Mouse (Mus musculus) c-Kit-positive CD71-positive TER-119-positive erythroid progenitor cells, embryonic 14.5 days (primary cell): Measurements from ENCODE around the gene Cdk4.

Experiments
- DNase-seq: peaks from one replicate; pipeline ENCODE4 v3.0.0-alpha.2; 2013; ENCODE audit warnings: low spot score

Gene Cdk4

DNA sequence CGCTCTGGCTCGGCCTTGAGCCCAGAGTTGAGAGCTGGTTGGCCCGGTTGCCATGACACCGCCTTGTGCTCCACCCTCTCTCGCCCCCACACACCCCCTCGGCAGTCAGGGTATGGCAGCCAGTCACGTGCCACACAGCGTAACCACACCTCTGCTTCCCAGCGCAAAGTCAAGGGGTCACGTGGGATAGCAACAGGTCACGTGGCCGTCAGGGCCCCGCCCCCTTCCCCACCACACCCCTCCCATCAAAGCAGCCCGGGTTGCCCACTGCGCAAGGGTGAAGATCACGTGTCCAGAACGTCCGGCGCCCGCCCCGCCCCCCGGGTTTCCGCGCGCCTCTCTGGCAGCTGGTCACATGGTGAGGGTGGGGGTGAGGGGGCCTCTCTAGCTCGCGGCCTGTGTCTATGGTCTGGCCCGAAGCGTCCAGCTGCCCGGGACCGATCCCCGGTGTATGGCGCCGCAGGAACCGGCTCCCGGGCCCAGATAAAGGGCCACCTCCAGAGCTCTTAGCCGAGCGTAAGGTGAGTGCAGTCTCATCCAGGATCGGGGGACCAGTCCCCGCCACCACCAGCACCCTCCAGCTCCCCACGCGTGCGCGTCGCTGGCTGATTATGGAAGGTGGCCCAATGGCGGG, at the start of gene Cdk4:
Cdk4 (plus strand) TSS at position 296 of the 634 bp plus-strand sequence.
- DNase-seq: peak; percentile 95

GRCm38 (mm10) chr10:127016488-127016887, 46.8 kb upstream of the Cdk4 start:
- DNase-seq: no peak

GRCm38 (mm10) chr10:127017071-127017470, 46.3 kb upstream of the Cdk4 start:
- no peak for DNase-seq

- no peak for DNase-seq
Measured at GRCm38 (mm10) chr10:127018422-127018821, 44.9 kb upstream of the Cdk4 start.

DNA sequence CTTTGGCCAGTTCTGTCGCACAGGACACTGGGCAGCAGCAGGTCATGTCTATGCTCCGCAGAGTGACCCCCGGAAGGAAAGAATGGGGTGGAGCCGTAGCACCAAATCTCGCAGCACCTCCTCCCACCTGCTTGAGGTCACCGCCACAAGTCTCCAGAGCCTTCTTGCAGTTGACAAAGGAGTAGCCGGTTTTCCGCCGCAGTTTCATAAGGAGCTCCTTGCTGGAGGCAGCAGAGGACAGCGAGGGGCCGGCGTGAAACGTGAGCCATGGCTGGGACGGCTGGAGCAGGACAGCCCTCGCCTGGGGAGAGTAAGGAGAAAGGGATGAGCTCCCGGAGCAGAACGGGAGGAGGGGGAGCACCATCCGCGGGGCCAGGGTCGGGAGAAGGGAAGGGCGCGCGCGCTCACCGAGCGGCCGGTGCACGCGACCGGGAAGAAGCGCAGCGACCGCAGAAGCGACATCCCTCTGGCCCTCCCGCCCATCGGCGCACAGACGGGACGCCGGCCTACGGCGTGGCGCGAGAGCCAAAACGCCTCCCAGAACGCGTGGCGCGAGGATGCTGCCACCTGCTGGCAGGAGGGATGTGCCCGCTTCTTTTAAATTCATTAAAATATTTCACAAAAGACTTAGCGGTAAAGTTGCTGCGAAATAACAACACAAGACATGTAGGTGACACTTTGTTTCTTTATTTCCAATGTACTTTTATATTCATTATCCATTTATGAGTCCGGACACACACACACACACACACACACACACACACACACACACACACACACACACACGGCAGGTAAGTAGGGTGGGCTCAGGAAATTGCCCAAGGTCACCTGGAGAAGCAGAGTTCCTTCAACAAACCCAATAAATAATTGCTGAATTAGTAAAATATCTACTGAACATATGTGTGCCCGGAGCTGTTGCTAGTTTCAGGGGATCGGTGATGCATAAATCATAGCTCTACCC, 32.7 kb upstream of the Cdk4 start, which contains the start of gene Tsfm:
Tsfm (minus strand) TSS at position 505 of the 961 bp plus-strand sequence.
- peak; percentile 86 for DNase-seq

- no peak for DNase-seq
Measured at GRCm38 (mm10) chr10:127033301-127033741, 30.0 kb upstream of the Cdk4 start.

DNA sequence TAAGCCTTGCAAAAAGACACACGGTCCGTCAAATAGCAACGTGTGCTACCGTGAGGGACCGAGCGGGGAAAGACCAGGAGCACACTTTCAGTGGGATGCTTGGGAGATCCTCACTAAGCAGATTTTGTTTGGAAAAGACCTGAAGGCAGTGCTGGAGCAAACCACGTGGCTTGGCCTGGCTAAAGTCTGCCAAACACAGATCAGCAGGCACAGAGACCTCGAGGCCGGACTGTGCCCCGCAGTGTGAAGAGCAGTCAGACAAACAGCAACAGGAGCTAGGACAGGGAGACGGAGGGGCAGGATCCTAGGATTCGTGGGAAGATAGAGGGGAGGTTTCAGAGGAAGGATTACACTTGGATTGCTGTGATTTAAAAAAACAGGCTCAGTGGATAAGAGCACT, 27.1 kb upstream of the Cdk4 start:
- no peak for DNase-seq

GRCm38 (mm10) chr10:127037641-127038040, 25.7 kb upstream of the Cdk4 start:
- DNase-seq: no peak

GRCm38 (mm10) chr10:127040569-127041214, 22.6 kb upstream of the Cdk4 start:
- DNase-seq: no peak

DNA sequence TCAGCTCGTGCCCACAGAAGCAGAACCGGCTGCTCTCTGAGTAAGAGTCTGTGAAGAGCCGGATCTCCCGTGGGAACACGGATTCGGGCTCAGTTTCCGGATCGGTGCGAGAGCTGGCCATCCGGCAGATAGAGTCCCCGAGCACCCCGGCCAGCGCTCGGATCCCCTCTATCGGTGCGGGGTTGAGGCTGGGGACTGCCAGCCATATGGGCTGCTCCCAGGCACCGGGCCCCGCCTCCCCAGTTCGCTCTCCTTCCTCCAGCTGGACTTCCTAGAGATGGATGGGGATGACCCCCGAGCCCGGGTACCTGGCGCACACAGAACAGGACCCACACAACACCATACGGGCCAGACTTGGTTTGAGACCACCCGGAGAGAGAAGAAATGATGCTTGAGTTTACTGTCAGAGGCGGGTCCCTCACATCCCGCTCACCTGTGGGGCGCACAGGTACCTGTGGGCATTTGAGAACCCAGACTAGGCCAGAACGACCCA, 22.0 kb upstream of the Cdk4 start, which contains the start of the genes Mettl1 and Eef1akmt3:
Mettl1 (plus strand) TSS at position 141 of the 493 bp plus-strand sequence.
Eef1akmt3 (minus strand) TSS at position 240 of the 493 bp plus-strand sequence.
- DNase-seq: no peak

GRCm38 (mm10) chr10:127041774-127042338, 21.5 kb upstream of the Cdk4 start:
- peak; percentile 77 for DNase-seq

GRCm38 (mm10) chr10:127042468-127043115, 20.7 kb upstream of the Cdk4 start:
- DNase-seq: no peak

- DNase-seq: no peak
Measured at GRCm38 (mm10) chr10:127043187-127043586, 20.1 kb upstream of the Cdk4 start.

DNA sequence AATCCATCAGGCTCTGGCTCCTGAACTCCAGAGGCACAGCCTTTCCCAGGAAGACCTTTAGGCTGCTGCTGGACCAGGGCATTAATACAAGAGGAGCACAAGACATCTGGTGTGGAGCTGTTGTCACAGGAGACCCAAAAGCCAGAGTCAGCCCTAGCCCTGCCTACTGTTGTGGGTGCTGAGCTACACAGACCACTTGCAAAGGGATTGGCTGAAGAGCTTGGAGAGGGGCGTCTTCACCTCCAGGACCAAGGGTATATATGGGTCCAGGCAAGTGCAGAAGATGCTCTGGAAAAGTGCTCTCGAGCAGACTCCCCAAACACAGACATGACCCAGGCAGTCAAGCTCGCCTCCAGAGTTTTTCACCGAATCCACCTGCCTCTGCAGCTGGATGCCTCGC, 15.4 kb upstream of the Cdk4 start, which contains the start of gene Cyp27b1:
Cyp27b1 (plus strand) TSS at position 297 of the 400 bp plus-strand sequence.
- DNase-seq: no peak

DNA sequence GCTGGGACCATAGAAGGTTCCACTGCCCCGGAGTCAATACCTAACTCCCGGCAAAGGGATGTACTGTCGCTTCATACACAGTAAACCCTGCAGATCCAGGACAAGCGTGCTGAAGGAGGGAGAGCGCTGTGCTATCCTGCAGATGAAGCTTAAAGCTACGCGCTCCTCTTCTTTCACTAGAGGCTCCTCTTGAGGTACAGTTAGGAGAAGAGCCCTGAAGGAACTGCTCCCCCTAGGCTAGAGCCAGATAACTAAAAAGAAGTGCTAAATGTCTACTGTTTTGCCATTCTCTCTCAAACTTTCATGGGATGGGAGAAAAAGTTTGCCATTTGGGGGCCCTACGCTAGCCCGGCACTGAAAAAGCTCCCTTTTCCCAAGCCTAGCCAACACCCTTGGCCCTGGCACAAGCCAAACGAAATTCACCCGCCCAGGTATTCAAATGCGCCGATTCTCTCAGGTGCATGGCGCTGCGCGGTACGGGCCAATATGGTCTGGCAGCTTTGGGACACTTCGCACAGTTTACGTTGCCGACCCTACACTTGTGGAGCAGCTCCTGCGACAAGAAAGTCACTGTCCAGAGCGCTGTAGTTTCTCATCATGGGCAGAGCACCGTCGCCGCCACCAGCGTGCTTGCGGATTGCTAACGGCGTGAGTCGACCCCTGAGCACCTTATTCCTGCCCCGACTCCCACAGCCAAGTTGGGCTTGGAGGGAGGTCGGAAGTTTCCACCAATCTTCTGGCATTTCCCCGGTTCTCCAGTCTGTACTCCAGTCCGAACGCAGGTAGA, 14.5 kb upstream of the Cdk4 start:
- no peak for DNase-seq

- no peak for DNase-seq
Measured at GRCm38 (mm10) chr10:127049395-127050118, 13.8 kb upstream of the Cdk4 start.

DNA sequence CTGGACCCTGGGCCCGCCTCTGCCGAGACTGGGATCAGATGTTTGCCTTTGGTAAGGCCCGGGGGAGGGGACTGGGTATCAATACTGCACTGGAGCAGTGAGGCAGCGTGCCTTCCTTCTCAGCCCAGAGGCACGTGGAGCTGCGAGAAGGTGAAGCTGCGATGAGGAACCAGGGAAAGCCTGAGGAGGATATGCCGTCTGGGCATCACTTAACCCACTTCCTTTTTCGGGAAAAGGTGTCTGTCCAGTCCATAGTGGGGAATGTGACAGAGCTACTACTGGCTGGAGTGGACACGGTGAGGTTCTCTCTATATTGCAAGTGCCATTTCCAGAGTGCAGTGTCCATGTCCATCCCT, 13.2 kb upstream of the Cdk4 start:
- DNase-seq: no peak

DNA sequence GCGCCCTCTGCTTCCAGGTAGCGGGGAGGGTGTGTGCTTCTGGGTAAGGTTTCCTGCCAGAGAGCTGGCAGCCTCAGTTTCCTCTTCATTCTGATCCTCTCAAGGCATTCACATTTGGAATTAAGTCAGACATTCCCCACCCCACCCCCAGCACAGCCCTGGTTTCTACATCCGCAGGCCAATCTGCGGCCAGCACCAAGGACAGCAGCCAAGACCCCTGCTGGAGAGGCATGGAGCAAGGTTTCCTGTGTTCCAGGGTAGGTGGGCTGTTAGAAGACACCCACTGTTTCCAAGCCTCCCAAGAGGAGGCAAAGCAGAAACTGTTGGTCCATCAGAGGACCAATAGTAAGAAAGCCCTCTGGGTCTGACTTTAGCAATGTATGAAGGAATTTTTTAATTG, 8.7 kb upstream of the Cdk4 start:
- DNase-seq: no peak

- no peak for DNase-seq
Measured at GRCm38 (mm10) chr10:127055406-127055805, 7.9 kb upstream of the Cdk4 start.

GRCm38 (mm10) chr10:127056490-127056889, 6.8 kb upstream of the Cdk4 start:
- DNase-seq: no peak
